Mouse (Mus musculus) embryonic facial prominence, embryonic 12.5 days (tissue): ENCODE results near the gene Slc39a2. TPM values are rescaled to one million over a fixed set of nuclear protein-coding genes. Genes with fewer than 3 reads are reported as not detected.
A peak's percentile ranks its signal among the peaks of the same experiment; 100 is the strongest.
"Not testable (repeated sequence)": the region's sequence is repeated elsewhere in the genome, so short reads cannot be mapped to it uniquely, and the experiment has no call there.

Experiments used
- ATAC-seq: fragments of 200-750 bp; cut with Nextera tagmentation; 2 replicates; pipeline ENCODE4 v1.8.0; 2017; ENCODE audit not compliant: insufficient number of reproducible peaks, insufficient read depth, low FRiP score, low TSS enrichment
- H3K27ac ChIP-seq: fragments of 300-500 bp; sonication (generic); 2 replicates; pipeline ENCODE4 v1.5.1; 2016; ENCODE audit warnings: mild to moderate bottlenecking
- H3K27me3 ChIP-seq: fragments of 300-500 bp; sonication (generic); 2 replicates; pipeline ENCODE4 v1.6.1; 2016; ENCODE audit warnings: mild to moderate bottlenecking, moderate library complexity
- H3K36me3 ChIP-seq: fragments of 300-500 bp; sonication (generic); 2 replicates; pipeline ENCODE4 v1.6.1; 2016; ENCODE audit warnings: mild to moderate bottlenecking
- H3K4me1 ChIP-seq: fragments of 300-500 bp; sonication (generic); 2 replicates; pipeline ENCODE4 v1.6.1; 2016
- H3K4me2 ChIP-seq: fragments of 300-500 bp; sonication (generic); replicated peaks from 2 replicates; pipeline ENCODE4 v1.6.1; 2016; ENCODE audit warnings: mild to moderate bottlenecking, moderate library complexity
- H3K4me3 ChIP-seq: fragments of 300-500 bp; sonication (generic); 2 replicates; pipeline ENCODE4 v1.5.1; 2016; ENCODE audit warnings: mild to moderate bottlenecking
- H3K9ac ChIP-seq: fragments of 300-500 bp; sonication (generic); 2 replicates; pipeline ENCODE4 v1.6.1; 2016; ENCODE audit warnings: mild to moderate bottlenecking, moderate library complexity
- H3K9me3 ChIP-seq: fragments of 300-500 bp; sonication (generic); 2 replicates; pipeline ENCODE4 v1.6.1; 2016; ENCODE audit warnings: mild to moderate bottlenecking, moderate library complexity
- WGBS: fragments of 180-500 bp; shearing (Covaris S2); methylation state at CpG from one replicate; pipeline ENCODE4 v1.1.7; 2016; 5-methylcytosine and 5-hydroxymethylcytosine counted together
- polyA plus RNA-seq: library from polyadenylated mRNA; unstranded; fragments of >200 nt; fragmentation: Nextera tagmentation; extraction: Ambion mirVana; gene quantifications from 2 replicates; pipeline ENCODE4 v1.2.1, GENCODE M21; 2016

Gene Slc39a2
- polyA plus RNA-seq, 1 experiment from 2014 or later = 1.4 TPM

GRCm38 (mm10) chr14:51921759-51922570 lies 29.3 kb downstream of the Slc39a2 start:
- Histone ChIP-seq H3K27ac (no peak overlapping the region), H3K4me2 (no peak overlapping the region), H3K4me3 (no peak overlapping the region), H3K4me1 (no peaks in the 10 kb centered on the region), H3K36me3 (no peaks in the 10 kb centered on the region), H3K9me3 (no peaks in the 10 kb centered on the region), H3K27me3 (no peaks in the 10 kb centered on the region), H3K9ac (no peak overlapping the region)
- WGBS = 84% methylated on average over 16 of the region's 16 CpGs
- no peak for ATAC-seq

GRCm38 (mm10) chr14:51922571-51922865 lies 29.8 kb downstream of the Slc39a2 start, which contains the start of gene Rnase13:
Gene Rnase13, minus strand, starts transcription at chr14:51922773.
- H3K9ac ChIP-seq = no peak within 1 kb of the TSS
- H3K27me3 ChIP-seq = no peaks in the 10 kb centered on the region
- WGBS = 84% methylated on average over 7 of the region's 7 CpGs
- H3K27ac ChIP-seq = no peak within 1 kb of the TSS
- no peak within 1 kb of the TSS for H3K4me2 ChIP-seq
- H3K36me3 ChIP-seq = no peaks in the 10 kb centered on the region
- ATAC-seq = no peak
- H3K4me3 ChIP-seq = no peak within 1 kb of the TSS
- H3K9me3 ChIP-seq = no peaks in the 10 kb centered on the region
- H3K4me1 ChIP-seq = no peaks in the 10 kb centered on the region

GRCm38 (mm10) chr14:51922910-51923309 lies 30.2 kb downstream of the Slc39a2 start:
- Histone ChIP-seq H3K27ac (no peak overlapping the region), H3K36me3 (no peaks in the 10 kb centered on the region), H3K9ac (no peak overlapping the region), H3K27me3 (no peaks in the 10 kb centered on the region), H3K4me2 (no peak overlapping the region), H3K4me3 (no peak overlapping the region), H3K9me3 (no peaks in the 10 kb centered on the region), H3K4me1 (no peaks in the 10 kb centered on the region)
- WGBS = 75% methylated on average over 2 of the region's 2 CpGs
- no peak for ATAC-seq

GRCm38 (mm10) chr14:51923492-51923891 lies 30.8 kb downstream of the Slc39a2 start:
- Histone ChIP-seq H3K4me1 (no peaks in the 10 kb centered on the region), H3K27ac (no peak overlapping the region), H3K36me3 (no peaks in the 10 kb centered on the region), H3K4me2 (no peak overlapping the region), H3K9me3 (no peaks in the 10 kb centered on the region), H3K9ac (no peak overlapping the region), H3K27me3 (no peaks in the 10 kb centered on the region), H3K4me3 (no peak overlapping the region)
- no peak for ATAC-seq
- 67% methylated on average over 4 of the region's 4 CpGs for WGBS

- H3K36me3 ChIP-seq, H3K4me2 ChIP-seq, H3K9ac ChIP-seq, H3K4me1 ChIP-seq, H3K27ac ChIP-seq, H3K9me3 ChIP-seq, H3K27me3 ChIP-seq, H3K4me3 ChIP-seq, ATAC-seq: not testable (repeated sequence)
- 91% methylated on average over 11 of the region's 11 CpGs for WGBS
These were observed 34.2 kb downstream of the Slc39a2 start for GRCm38 (mm10) chr14:51926930-51927329.

- 0 out of 2 replicates have a peak, but pooled peaks cover 4% of the 10 kb centered on the region for H3K4me1 ChIP-seq
- H3K36me3 ChIP-seq = no peaks in the 10 kb centered on the region
- no peak for ATAC-seq
- no peak overlapping the region for H3K27ac ChIP-seq
- WGBS = 75% methylated on average over 8 of the region's 8 CpGs
- H3K9ac ChIP-seq = no peak overlapping the region
- H3K9me3 ChIP-seq = no peaks in the 10 kb centered on the region
- no peaks in the 10 kb centered on the region for H3K27me3 ChIP-seq
- no peak overlapping the region for H3K4me2 ChIP-seq
- H3K4me3 ChIP-seq = no peak overlapping the region
These were observed 36.7 kb downstream of the Slc39a2 start for GRCm38 (mm10) chr14:51929309-51929943.

GRCm38 (mm10) chr14:51929968-51930367 lies 37.3 kb downstream of the Slc39a2 start:
- Histone ChIP-seq H3K9ac (no peak overlapping the region), H3K4me2 (no peak overlapping the region), H3K9me3 (no peaks in the 10 kb centered on the region), H3K4me3 (no peak overlapping the region), H3K27me3 (no peaks in the 10 kb centered on the region), H3K27ac (no peak overlapping the region), H3K36me3 (no peaks in the 10 kb centered on the region), H3K4me1 (0 out of 2 replicates have a peak, but pooled peaks cover 4% of the 10 kb centered on the region)
- 64% methylated on average over 9 of the region's 9 CpGs for WGBS
- no peak for ATAC-seq

GRCm38 (mm10) chr14:51930824-51931223 lies 38.1 kb downstream of the Slc39a2 start:
- no peaks in the 10 kb centered on the region for H3K9me3 ChIP-seq
- ATAC-seq = peak; percentile 53; the same call in 1 of the 2 replicates
- 32% methylated on average over 5 of the region's 5 CpGs for WGBS
- H3K4me3 ChIP-seq = no peak overlapping the region
- H3K4me2 ChIP-seq = no peak overlapping the region
- no peak overlapping the region for H3K27ac ChIP-seq
- H3K27me3 ChIP-seq = no peaks in the 10 kb centered on the region
- 0 out of 2 replicates have a peak, but pooled peaks cover 4% of the 10 kb centered on the region for H3K4me1 ChIP-seq
- H3K9ac ChIP-seq = 0 out of 2 replicates have a peak overlapping the region, but pooled peaks have one; percentile 30
- H3K36me3 ChIP-seq = no peaks in the 10 kb centered on the region

GRCm38 (mm10) chr14:51932092-51933020 lies 39.7 kb downstream of the Slc39a2 start:
- no peak for ATAC-seq
- no peak overlapping the region for H3K4me3 ChIP-seq
- H3K27me3 ChIP-seq = no peaks in the 10 kb centered on the region
- WGBS = 68% methylated on average over 10 of the region's 10 CpGs
- no peak overlapping the region for H3K4me2 ChIP-seq
- 0 out of 2 replicates have a peak, but pooled peaks cover 4% of the 10 kb centered on the region for H3K4me1 ChIP-seq
- H3K36me3 ChIP-seq = no peaks in the 10 kb centered on the region
- H3K27ac ChIP-seq = no peak overlapping the region
- H3K9me3 ChIP-seq = no peaks in the 10 kb centered on the region
- no peak overlapping the region for H3K9ac ChIP-seq

GRCm38 (mm10) chr14:51939005-51939404 lies 46.3 kb downstream of the Slc39a2 start:
- Histone ChIP-seq H3K9me3 (peaks cover 4% of the 10 kb centered on the region; the same call in 1 of the 2 replicates), H3K27me3 (no peaks in the 10 kb centered on the region), H3K36me3 (no peaks in the 10 kb centered on the region), H3K4me3 (no peak overlapping the region), H3K4me2 (no peak overlapping the region), H3K4me1 (peaks cover 8% of the 10 kb centered on the region), H3K9ac (no peak overlapping the region), H3K27ac (no peak overlapping the region)
- no peak for ATAC-seq
- WGBS = 85% methylated on average over 9 of the region's 9 CpGs

GRCm38 (mm10) chr14:51940944-51941560 lies 48.4 kb downstream of the Slc39a2 start:
- H3K9me3 ChIP-seq = peaks cover 4% of the 10 kb centered on the region; the same call in 1 of the 2 replicates
- H3K4me3 ChIP-seq = no peak overlapping the region
- 0 out of 2 replicates have a peak overlapping the region, but pooled peaks have one; percentile 2 for H3K4me2 ChIP-seq
- H3K27me3 ChIP-seq = no peaks in the 10 kb centered on the region
- WGBS = 26% methylated on average over 8 of the region's 8 CpGs
- no peak overlapping the region for H3K27ac ChIP-seq
- peaks cover 8% of the 10 kb centered on the region for H3K4me1 ChIP-seq
- no peaks in the 10 kb centered on the region for H3K36me3 ChIP-seq
- H3K9ac ChIP-seq = no peak overlapping the region
- no peak for ATAC-seq
